In the genomic region with DNA sequence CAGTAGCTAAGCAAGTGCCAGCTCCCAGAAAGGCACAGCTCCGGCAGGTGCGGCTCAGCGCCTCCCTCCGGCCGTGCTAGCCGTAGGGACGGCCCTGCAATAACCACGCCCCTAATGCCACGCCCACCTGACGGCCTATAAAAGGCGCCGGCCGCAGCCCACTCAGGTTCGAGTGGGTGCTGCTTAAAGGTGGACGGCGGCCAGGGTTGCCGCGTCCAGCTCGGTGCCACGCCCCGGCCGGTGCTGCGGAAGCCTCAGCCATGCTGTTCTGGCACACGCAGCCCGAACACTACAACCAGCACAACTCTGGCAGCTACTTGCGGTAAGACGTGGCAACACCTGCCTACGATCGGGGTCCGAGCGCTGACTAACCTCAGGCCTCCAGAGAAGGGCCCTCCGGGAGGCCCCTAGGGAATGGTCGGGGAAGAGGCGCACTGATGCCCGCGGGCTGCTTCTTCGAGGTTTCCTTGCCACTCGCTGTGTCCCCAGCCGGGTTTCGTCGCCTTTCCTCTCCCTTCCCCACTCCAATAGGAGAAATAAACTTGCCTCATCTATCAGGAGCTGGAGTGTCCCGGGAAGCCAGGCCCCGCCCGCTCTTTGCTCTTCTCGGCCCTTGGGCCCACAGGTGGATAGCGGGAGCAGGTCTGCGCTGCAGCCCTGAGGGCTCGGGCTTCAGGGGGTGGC, we compare ENCODE assay signal across 8 mouse cellular contexts. TPM values are rescaled to one million over a fixed set of nuclear protein-coding genes. Genes with fewer than 3 reads are reported as not detected.
DNase-seq lines count a peak whose midpoint lies in the region; ATAC-seq lines count a peak whose summit lies in the region.

TSS of gene Tfcp2l1 (plus strand) at position 165 of the 684 bp plus-strand sequence.

- peak; percentile 65 to 69 for DNase-seq in adrenal gland, adult 18-20 months (ENCODE audit: low spot score in 2 of 2)
- DNase-seq in cerebellum, postnatal 14 days = peak; percentile 76 to 84
- peak; percentile 13 to 32 for DNase-seq in frontal cortex, postnatal 25 days (ENCODE audit: low spot score in 2 of 2)
- peak; percentile 75 for DNase-seq in hindbrain, embryonic 11.5 days (ENCODE audit: low spot score)
- DNase-seq in left cerebral cortex, postnatal 4 days = peak; percentile 73
- DNase-seq in midbrain, embryonic 10.5 days (ENCODE audit: low spot score) = peak; percentile 62
- DNase-seq in right cerebral cortex, postnatal 4 days = peak; percentile 47
- DNase-seq in adipocyte (ENCODE audit: low spot score) = no peak

- peaks cover 18% of the 10 kb centered on the region for H3K27me3 ChIP-seq in hindbrain, embryonic 11.5 days (ENCODE audit: control insufficient read depth, insufficient read depth, low read length)
- H3K27me3 ChIP-seq in midbrain, embryonic 10.5 days (ENCODE audit: low read depth, poor library complexity, severe bottlenecking) = peaks cover 54% of the 10 kb centered on the region

- H3K4me3 ChIP-seq in hindbrain, embryonic 11.5 days (ENCODE audit: low read depth, low read length) = peak within 1 kb of the TSS; percentile 48
- H3K4me3 ChIP-seq in midbrain, embryonic 10.5 days = peak within 1 kb of the TSS; percentile 64

- WGBS in hindbrain, embryonic 11.5 days = under 1% methylated on average over 48 of the region's 48 CpGs
- WGBS in midbrain, embryonic 10.5 days = under 1% methylated on average over 48 of the region's 48 CpGs

- H3K9ac ChIP-seq in hindbrain, embryonic 11.5 days (ENCODE audit: low read depth, low read length) = peak within 1 kb of the TSS; percentile 36; the same call in 1 of the 2 replicates

- intact Hi-C loops in left cerebral cortex, postnatal 4 days (cut with DNase I) = no loop called here

- H3K27ac ChIP-seq in hindbrain, embryonic 11.5 days (ENCODE audit: low read depth, low read length) = no peak within 1 kb of the TSS
- H3K27ac ChIP-seq in midbrain, embryonic 10.5 days (replicated peaks) = no peak within 1 kb of the TSS; the same call in 1 of the 2 replicates

- no peaks in the 10 kb centered on the region for H3K9me3 ChIP-seq in hindbrain, embryonic 11.5 days (ENCODE audit: control insufficient read depth, low read length)
- no peaks in the 10 kb centered on the region for H3K9me3 ChIP-seq in midbrain, embryonic 10.5 days (replicated peaks)

- peak; percentile 89 for ATAC-seq in hindbrain, embryonic 11.5 days (ENCODE audit: low FRiP score)

- peaks cover 3% of the 10 kb centered on the region; the same call in 1 of the 2 replicates for H3K4me1 ChIP-seq in hindbrain, embryonic 11.5 days (replicated peaks; ENCODE audit: control insufficient read depth, insufficient read depth, low read length)
- H3K4me1 ChIP-seq in midbrain, embryonic 10.5 days = peaks cover 23% of the 10 kb centered on the region

- peak within 1 kb of the TSS; percentile 92 for H3K4me2 ChIP-seq in hindbrain, embryonic 11.5 days (replicated peaks; ENCODE audit: low read depth, low read length)

- H3K36me3 ChIP-seq in hindbrain, embryonic 11.5 days (ENCODE audit: control insufficient read depth, insufficient read depth, low read length) = no peaks in the 10 kb centered on the region
- H3K36me3 ChIP-seq in midbrain, embryonic 10.5 days = no peaks in the 10 kb centered on the region

RNA-seq across cellular contexts. Expression of gene Tfcp2l1, which starts in this region (rescaled TPM):
- 1 to 10 TPM in 1 of 2 experiments, under 1 TPM in 1; 0.76 to 1.0 TPM for total RNA-seq in adrenal gland, adult 18-20 months (2021)
- polyA plus RNA-seq in hindbrain, embryonic 11.5 days (2014; fragmentation: Nextera tagmentation; extraction: Ambion mirVana) = 0.15 TPM in 2 replicates
- total RNA-seq in left cerebral cortex, postnatal 4 days (2021) = 1 to 10 TPM; 1.8 to 2.3 TPM
- polyA plus RNA-seq in midbrain, embryonic 10.5 days (2016; fragmentation: Nextera tagmentation; extraction: Ambion mirVana) = 0.06 and 0.20 TPM in 2 replicates

Comparison
In these comparisons a context has a peak if more than half of its experiments do, and no peak if none do; other contexts are left out.
1. Peak in DNase-seq, ATAC-seq, H3K4me3 ChIP-seq, H3K9ac ChIP-seq and H3K4me2 ChIP-seq in hindbrain, embryonic 11.5 days; RNA of the gene not detected or under 1 TPM.
2. Peak in DNase-seq and H3K4me3 ChIP-seq in midbrain, embryonic 10.5 days; RNA of the gene not detected or under 1 TPM.